In genomic region chr4:48584421-48585240, GRCm38 (mm10) we compare ENCODE assay signal across 8 mouse cellular contexts. TPM values are rescaled to one million over a fixed set of nuclear protein-coding genes. Genes with fewer than 3 reads are reported as not detected.
DNase-seq lines count a peak whose midpoint lies in the region; ATAC-seq and TF ChIP-seq lines count a peak whose summit lies in the region.

TSS of gene Tmeff1 (plus strand) at chr4:48585174.

- peak within 1 kb of the TSS; percentile 92 for H3K9ac ChIP-seq in stomach, embryonic 14.5 days (replicated peaks; ENCODE audit: low read depth, low read length)

- H3K4me1 ChIP-seq in spleen, adult 2 months (ENCODE audit: control insufficient read depth, insufficient read depth, insufficient read length): peaks cover 2% of the 10 kb centered on the region; the same call in 1 of the 2 replicates
- no peaks in the 10 kb centered on the region; the same call in 1 of the 2 replicates for H3K4me1 ChIP-seq in stomach, embryonic 14.5 days (ENCODE audit: control insufficient read depth, insufficient read depth, low read length)

- H3K27me3 ChIP-seq in spleen, adult 2 months (ENCODE audit: control insufficient read depth, insufficient read depth, low read length): peaks cover 6% of the 10 kb centered on the region
- H3K27me3 ChIP-seq in stomach, embryonic 14.5 days (ENCODE audit: control insufficient read depth, insufficient read depth, low read length): no peaks in the 10 kb centered on the region

- no peak within 1 kb of the TSS for H3K27ac ChIP-seq in spleen, adult 2 months (ENCODE audit: insufficient read depth, low read length)
- H3K27ac ChIP-seq in stomach, embryonic 14.5 days (ENCODE audit: low read length): peak within 1 kb of the TSS; percentile 94

- TF ChIP-seq CTCF in spleen, adult 2 months (IDR thresholded peaks at IDR 0.05; ENCODE audit: extremely low read depth, insufficient read depth, insufficient read length, insufficient replicate concordance): no peak

- peak within 1 kb of the TSS; percentile 55 for H3K4me3 ChIP-seq in spleen, adult 2 months (ENCODE audit: extremely low read depth, insufficient read depth, insufficient read length)
- H3K4me3 ChIP-seq in stomach, embryonic 14.5 days (ENCODE audit: low read depth, low read length): peak within 1 kb of the TSS; percentile 91

- 10% methylated on average over 53 of the region's 64 CpGs for WGBS in spleen, adult 2 months
- 2% methylated on average over 47 of the region's 64 CpGs for WGBS in stomach, embryonic 14.5 days

- TF ChIP-seq POLR2A in spleen, adult 2 months (IDR thresholded peaks at IDR 0.05; ENCODE audit: low read depth, low read length): no peak

- peak; percentile 68 for ATAC-seq in stomach, embryonic 14.5 days (ENCODE audit: insufficient number of reproducible peaks, insufficient read depth, low FRiP score, low read depth)
- ATAC-seq in megakaryocyte progenitor cell, adult 5-6 weeks (replicated peaks; ENCODE audit: poor library complexity): no peak

- H3K36me3 ChIP-seq in spleen, adult 2 months (ENCODE audit: control insufficient read depth, insufficient read depth, low read length): no peaks in the 10 kb centered on the region
- H3K36me3 ChIP-seq in stomach, embryonic 14.5 days (ENCODE audit: control insufficient read depth, insufficient read depth, low read length): no peaks in the 10 kb centered on the region

- intact Hi-C loops in heart, postnatal 25 days (cut with DNase I): loop anchor here (1.0 to 5.0 kb wide), 3 partner anchors 43 to 98 kb away; no protein-coding TSS in a partner anchor

- 0 out of 2 replicates have a peak, but pooled peaks cover 4% of the 10 kb centered on the region for H3K9me3 ChIP-seq in stomach, embryonic 14.5 days (ENCODE audit: control insufficient read depth, low read depth, low read length)

- DNase-seq in spleen, adult 2 months (ENCODE audit: low read depth in 1 of 2, low spot score in 2 of 2): no peak
- DNase-seq in spleen, postnatal 14 days (ENCODE audit: low spot score in 2 of 2): no peak
- DNase-seq in embryo, embryonic 9.5 days (ENCODE audit: extremely low spot score): peak; percentile 82
- DNase-seq in heart, postnatal 25 days (ENCODE audit: low spot score): no peak
- DNase-seq in layer of hippocampus, postnatal 36 days: peak in 1 of 2 experiments; percentile 60
- DNase-seq in lung, postnatal 25 days (ENCODE audit: low spot score): peak; percentile 23

- peak within 1 kb of the TSS; percentile 69 for H3K4me2 ChIP-seq in stomach, embryonic 14.5 days (replicated peaks; ENCODE audit: low read depth, low read length)

RNA-seq across cellular contexts. Expression of gene Tmeff1, which starts in this region (rescaled TPM):
- polyA plus RNA-seq in spleen, adult 2 months (2012; rRNA removed): 0.58 and 0.63 TPM in 2 replicates
- 10 to 100 TPM; 11.6 to 12.0 TPM for total RNA-seq in heart, postnatal 25 days (2021)
- 100 to 1,000 TPM; 125 to 137 TPM for total RNA-seq in layer of hippocampus, postnatal 36 days (2021)
- 35.8 and 46.2 TPM in 2 replicates for polyA plus RNA-seq in stomach, embryonic 14.5 days (2014; fragmentation: Nextera tagmentation; extraction: Ambion mirVana)
- 0.20 TPM in 1 of 2 replicates, not detected in the other for total RNA-seq in megakaryocyte progenitor cell, adult 5-6 weeks (2015)
- total RNA-seq in megakaryocyte progenitor cell, adult 5-6 weeks (2017): 0.12 and 0.91 TPM in 2 replicates

Comparison
In these comparisons a context has a peak if more than half of its experiments do, and no peak if none do; other contexts are left out.
1. RNA of gene Tmeff1 (total RNA-seq): 125 to 137 TPM in layer of hippocampus, postnatal 36 days and 11.6 to 12.0 TPM in heart, postnatal 25 days; 0.12 to 0.91 TPM in megakaryocyte progenitor cell, adult 5-6 weeks; every median in the first group is over 4 times any median in the second.
2. RNA of gene Tmeff1 (total RNA-seq): 125 to 137 TPM in layer of hippocampus, postnatal 36 days; 11.6 to 12.0 TPM in heart, postnatal 25 days; every median in the first group is over 4 times any median in the second.
3. RNA of gene Tmeff1 (polyA plus RNA-seq): 35.8 to 46.2 TPM in stomach, embryonic 14.5 days; 0.58 to 0.63 TPM in spleen, adult 2 months; every median in the first group is over 10 times any median in the second.
4. DNase-seq: peak in embryo, embryonic 9.5 days (single experiment) and lung, postnatal 25 days (single experiment); none in spleen, adult 2 months (0 of 2), spleen, postnatal 14 days (0 of 2) and heart, postnatal 25 days (single experiment).